8 mouse cellular contexts compared by ENCODE assay signal in genomic region chr7:139951079-139951478, GRCm38 (mm10). TPM values are rescaled to one million over a fixed set of nuclear protein-coding genes. Genes with fewer than 3 reads are reported as not detected.
DNase-seq lines count a peak whose midpoint lies in the region; ATAC-seq and TF ChIP-seq lines count a peak whose summit lies in the region.

No protein-coding gene starts in this region.

- ATAC-seq in hindbrain, embryonic 14.5 days (ENCODE audit: low FRiP score), result no peak
- 0 out of 2 replicates have a peak, but pooled peaks have one; percentile 20 for ATAC-seq in liver, embryonic 12.5 days

- no peaks in the 10 kb centered on the region for H3K79me2 ChIP-seq in myocyte (ENCODE audit: control insufficient read depth, insufficient read depth)

- WGBS in hindbrain, embryonic 14.5 days, result 9% methylated on average over 16 of the region's 16 CpGs
- 2% methylated on average over 16 of the region's 16 CpGs for WGBS in liver, embryonic 12.5 days (ENCODE audit: insufficient replicate concordance)

- H3K36me3 ChIP-seq in hindbrain, embryonic 14.5 days (replicated peaks; ENCODE audit: control insufficient read depth, insufficient read depth), result no peaks in the 10 kb centered on the region
- no peaks in the 10 kb centered on the region for H3K36me3 ChIP-seq in liver, embryonic 12.5 days
- no peaks in the 10 kb centered on the region for H3K36me3 ChIP-seq in myocyte (ENCODE audit: control insufficient read depth, insufficient read depth)

- DNase-seq in kidney, adult 18-20 months, result peak; percentile 24
- no peak for DNase-seq in kidney, adult 11 months
- DNase-seq in embryo, embryonic 9.5 days (ENCODE audit: extremely low spot score), result peak; percentile 33
- no peak for DNase-seq in hindbrain, embryonic 14.5 days (ENCODE audit: low spot score)
- DNase-seq in right cerebral cortex, adult 18-20 months, result no peak
- no peak for DNase-seq in right cerebral cortex, postnatal 25 days

- H3K27ac ChIP-seq in hindbrain, embryonic 14.5 days, result no peak overlapping the region
- H3K27ac ChIP-seq in liver, embryonic 12.5 days, result 0 out of 2 replicates have a peak overlapping the region, but pooled peaks have one; percentile 48

- H3ac ChIP-seq in myocyte (ENCODE audit: control insufficient read depth, insufficient read length), result no peak overlapping the region

- peaks cover 7% of the 10 kb centered on the region; the same call in 1 of the 2 replicates for H3K4me1 ChIP-seq in hindbrain, embryonic 14.5 days (replicated peaks; ENCODE audit: control insufficient read depth, insufficient read depth, low read length)
- H3K4me1 ChIP-seq in liver, embryonic 12.5 days, result peaks cover 31% of the 10 kb centered on the region

- TF ChIP-seq POLR2A in myocyte (IDR thresholded peaks at IDR 0.05; ENCODE audit: insufficient read length, low read depth), result no peak

- H3K9ac ChIP-seq in hindbrain, embryonic 14.5 days, result no peak overlapping the region
- H3K9ac ChIP-seq in liver, embryonic 12.5 days, result peak overlapping the region; percentile 57

- no peaks in the 10 kb centered on the region for H3K9me3 ChIP-seq in hindbrain, embryonic 14.5 days (ENCODE audit: control insufficient read depth, low read length)
- no peaks in the 10 kb centered on the region for H3K9me3 ChIP-seq in liver, embryonic 12.5 days (replicated peaks)

- H3K27me3 ChIP-seq in hindbrain, embryonic 14.5 days (ENCODE audit: control insufficient read depth, insufficient read depth, low read length), result peaks cover 62% of the 10 kb centered on the region
- H3K27me3 ChIP-seq in liver, embryonic 12.5 days (replicated peaks), result peaks cover 40% of the 10 kb centered on the region
- H3K27me3 ChIP-seq in myocyte (ENCODE audit: control insufficient read depth, insufficient read depth, insufficient read length), result no peaks in the 10 kb centered on the region

- H3K4me2 ChIP-seq in hindbrain, embryonic 14.5 days (replicated peaks), result peak overlapping the region; percentile 67
- peak overlapping the region; percentile 92 for H3K4me2 ChIP-seq in liver, embryonic 12.5 days
- peak overlapping the region; percentile 79 for H3K4me2 ChIP-seq in myocyte (ENCODE audit: low read depth)

- peak overlapping the region; percentile 33 for H3K4me3 ChIP-seq in hindbrain, embryonic 14.5 days (replicated peaks; ENCODE audit: low read length)
- H3K4me3 ChIP-seq in liver, embryonic 12.5 days, result peak overlapping the region; percentile 66
- H3K4me3 ChIP-seq in myocyte, result peak overlapping the region; percentile 70

TF ChIP-seq in myocyte, 11 proteins besides CTCF, POLR2A, EP300 and RAD21:
- TF ChIP-seq TCF12 (IDR thresholded peaks at IDR 0.05; ENCODE audit: insufficient read depth, poor library complexity, severe bottlenecking) (no peak), MYOD1 (IDR thresholded peaks at IDR 0.05; ENCODE audit: control insufficient read depth in 1 of 3, insufficient read length in 2 of 3, low read depth in 2 of 3) (no peak), USF1 (IDR thresholded peaks at IDR 0.05; ENCODE audit: low read depth) (no peak), CEBPB (IDR thresholded peaks at IDR 0.05; ENCODE audit: insufficient read depth, poor library complexity, severe bottlenecking) (no peak), E2F4 (IDR thresholded peaks at IDR 0.05; ENCODE audit: insufficient read depth) (no peak), MYOG (IDR thresholded peaks at IDR 0.05; ENCODE audit: control insufficient read depth in 1 of 3, insufficient read depth in 1 of 3, insufficient read length in 2 of 3, low read depth in 2 of 3) (no peak), POLR2AphosphoS2 (IDR thresholded peaks at IDR 0.05; ENCODE audit: insufficient read length, low read depth) (no peak), SRF (IDR thresholded peaks at IDR 0.05; ENCODE audit: control insufficient read depth, insufficient read length, low read depth) (no peak), TCF3 (IDR thresholded peaks at IDR 0.05; ENCODE audit: insufficient read length, low read depth) (no peak), REST (IDR thresholded peaks at IDR 0.05; ENCODE audit: insufficient read depth, insufficient read length) (no peak), MAX (IDR thresholded peaks at IDR 0.05; ENCODE audit: low read depth) (no peak)

RNA-seq across cellular contexts. Expression of gene Utf1, which starts 7.5 kb away (rescaled TPM):
- polyA plus RNA-seq in hindbrain, embryonic 14.5 days (2014; fragmentation: Nextera tagmentation; extraction: Ambion mirVana), result not detected in 2 replicates
- polyA plus RNA-seq in liver, embryonic 12.5 days (2016; fragmentation: Nextera tagmentation; extraction: Ambion mirVana), result not detected in 2 replicates
- polyA plus RNA-seq in myocyte (2012; fragmentation: generic; extraction: Trizol), result not detected

RNA-seq across cellular contexts. Expression of gene 6430531B16Rik, which starts 27.5 kb away (rescaled TPM):
- polyA plus RNA-seq in hindbrain, embryonic 14.5 days (2014; fragmentation: Nextera tagmentation; extraction: Ambion mirVana), result 0.72 and 1.0 TPM in 2 replicates
- not detected in 2 replicates for polyA plus RNA-seq in liver, embryonic 12.5 days (2016; fragmentation: Nextera tagmentation; extraction: Ambion mirVana)
- 0.13 TPM for polyA plus RNA-seq in myocyte (2012; fragmentation: generic; extraction: Trizol)

RNA-seq across cellular contexts. Expression of gene Adam8, which starts 41.3 kb away (rescaled TPM):
- 2.7 and 2.9 TPM in 2 replicates for polyA plus RNA-seq in hindbrain, embryonic 14.5 days (2014; fragmentation: Nextera tagmentation; extraction: Ambion mirVana)
- 0.61 and 0.83 TPM in 2 replicates for polyA plus RNA-seq in liver, embryonic 12.5 days (2016; fragmentation: Nextera tagmentation; extraction: Ambion mirVana)
- 2.3 TPM for polyA plus RNA-seq in myocyte (2012; fragmentation: generic; extraction: Trizol)

RNA-seq across cellular contexts. Expression of gene Kndc1, which starts 56.6 kb away (rescaled TPM):
- polyA plus RNA-seq in hindbrain, embryonic 14.5 days (2014; fragmentation: Nextera tagmentation; extraction: Ambion mirVana), result 25.6 and 29.1 TPM in 2 replicates
- polyA plus RNA-seq in liver, embryonic 12.5 days (2016; fragmentation: Nextera tagmentation; extraction: Ambion mirVana), result 0.05 TPM in 1 of 2 replicates, not detected in the other
- polyA plus RNA-seq in myocyte (2012; fragmentation: generic; extraction: Trizol), result 0.01 TPM

Comparison
In these comparisons a context has a peak if more than half of its experiments do, and no peak if none do; other contexts are left out.
1. DNase-seq: peak in kidney, adult 18-20 months (single experiment) and embryo, embryonic 9.5 days (single experiment); none in kidney, adult 11 months (single experiment), hindbrain, embryonic 14.5 days (single experiment), right cerebral cortex, adult 18-20 months (single experiment) and right cerebral cortex, postnatal 25 days (single experiment).
2. Peak in every context shown above with its lines, with median percentiles within 50 percentile points of each other: H3K4me2 ChIP-seq and H3K4me3 ChIP-seq.